ENCODE assay signal across 8 mouse cellular contexts in the genomic region with DNA sequence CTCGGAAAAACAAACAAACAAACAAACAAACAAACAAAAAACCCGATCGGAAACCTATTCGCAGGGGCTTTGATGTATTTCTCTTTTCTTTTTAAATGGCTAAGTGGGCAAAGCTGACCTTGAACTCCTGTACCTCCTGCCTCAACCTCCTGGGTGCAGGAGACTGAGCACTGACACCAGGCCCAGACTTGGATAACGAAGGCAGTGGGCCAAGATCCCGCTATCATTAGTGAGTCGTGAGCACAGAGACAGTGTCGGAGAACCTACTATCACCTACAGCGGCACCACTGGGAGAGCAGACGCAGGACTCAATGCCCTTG. TPM values are rescaled to one million over a fixed set of nuclear protein-coding genes. Genes with fewer than 3 reads are reported as not detected.
DNase-seq lines count a peak whose midpoint lies in the region; ATAC-seq and TF ChIP-seq lines count a peak whose summit lies in the region.

No protein-coding gene starts in this region.

- no peak; the same call in 1 of the 2 replicates for ATAC-seq in embryonic facial prominence, embryonic 15.5 days (ENCODE audit: insufficient number of reproducible peaks, low FRiP score, low TSS enrichment, low read depth)
- no peak for ATAC-seq in neural tube, embryonic 13.5 days (ENCODE audit: low read depth)

- no peak for TF ChIP-seq CTCF in lung, adult 2 months (IDR thresholded peaks at IDR 0.05; ENCODE audit: insufficient read depth, low read length)

- no peak for TF ChIP-seq POLR2A in lung, adult 2 months (IDR thresholded peaks at IDR 0.05; ENCODE audit: borderline replicate concordance, extremely low read depth, low read depth, low read length)

- no peaks in the 10 kb centered on the region for H3K9me3 ChIP-seq in embryonic facial prominence, embryonic 15.5 days (replicated peaks)
- no peaks in the 10 kb centered on the region for H3K9me3 ChIP-seq in limb, embryonic 10.5 days (replicated peaks)
- no peaks in the 10 kb centered on the region for H3K9me3 ChIP-seq in neural tube, embryonic 13.5 days

- peak overlapping the region; percentile 50 for H3K9ac ChIP-seq in embryonic facial prominence, embryonic 15.5 days
- peak overlapping the region; percentile 70 for H3K9ac ChIP-seq in neural tube, embryonic 13.5 days

- peaks cover 4% of the 10 kb centered on the region; the same call in 1 of the 2 replicates for H3K36me3 ChIP-seq in embryonic facial prominence, embryonic 15.5 days
- H3K36me3 ChIP-seq in limb, embryonic 10.5 days: peaks cover 40% of the 10 kb centered on the region
- H3K36me3 ChIP-seq in neural tube, embryonic 13.5 days: no peaks in the 10 kb centered on the region

- peak overlapping the region; percentile 86 for H3K27ac ChIP-seq in embryonic facial prominence, embryonic 15.5 days (replicated peaks)
- peak overlapping the region; percentile 97 for H3K27ac ChIP-seq in limb, embryonic 10.5 days
- 0 out of 2 replicates have a peak overlapping the region, but pooled peaks have one; percentile 14 for H3K27ac ChIP-seq in neural tube, embryonic 13.5 days (replicated peaks)

- DNase-seq in lung, adult 2 months: no peak
- DNase-seq in lung, postnatal 14 days: no peak
- no peak for DNase-seq in limb, embryonic 10.5 days (ENCODE audit: low spot score)
- no peak for DNase-seq in urinary bladder, adult 2 months (ENCODE audit: low spot score)
- DNase-seq in frontal cortex, postnatal 10 days (ENCODE audit: low spot score in 2 of 2): no peak
- DNase-seq in left cerebral cortex, adult 8-10 months (ENCODE audit: low spot score in 2 of 2): no peak

- no peaks in the 10 kb centered on the region; the same call in 1 of the 2 replicates for H3K4me1 ChIP-seq in lung, adult 2 months (ENCODE audit: control insufficient read depth, insufficient read depth, low read length)
- peaks cover 8% of the 10 kb centered on the region for H3K4me1 ChIP-seq in embryonic facial prominence, embryonic 15.5 days
- peaks cover 14% of the 10 kb centered on the region for H3K4me1 ChIP-seq in limb, embryonic 10.5 days
- peaks cover 16% of the 10 kb centered on the region for H3K4me1 ChIP-seq in neural tube, embryonic 13.5 days (replicated peaks)

- no peaks in the 10 kb centered on the region for H3K27me3 ChIP-seq in embryonic facial prominence, embryonic 15.5 days
- no peaks in the 10 kb centered on the region for H3K27me3 ChIP-seq in limb, embryonic 10.5 days (ENCODE audit: low read depth, poor library complexity, severe bottlenecking)
- no peaks in the 10 kb centered on the region for H3K27me3 ChIP-seq in neural tube, embryonic 13.5 days

- H3K4me2 ChIP-seq in embryonic facial prominence, embryonic 15.5 days (replicated peaks): peak overlapping the region; percentile 61
- H3K4me2 ChIP-seq in neural tube, embryonic 13.5 days: peak overlapping the region; percentile 69

- WGBS in lung, adult 2 months: 2% methylated on average over 10 of the region's 10 CpGs
- WGBS in embryonic facial prominence, embryonic 15.5 days: 5% methylated on average over 10 of the region's 10 CpGs
- 8% methylated on average over 10 of the region's 10 CpGs for WGBS in limb, embryonic 10.5 days
- WGBS in neural tube, embryonic 13.5 days: 5% methylated on average over 10 of the region's 10 CpGs

- H3K4me3 ChIP-seq in lung, adult 2 months (replicated peaks; ENCODE audit: extremely low read depth, low read depth, low read length): peak overlapping the region; percentile 96
- peak overlapping the region; percentile 63 for H3K4me3 ChIP-seq in embryonic facial prominence, embryonic 15.5 days (replicated peaks)
- H3K4me3 ChIP-seq in limb, embryonic 10.5 days: peak overlapping the region; percentile 75
- H3K4me3 ChIP-seq in neural tube, embryonic 13.5 days: peak overlapping the region; percentile 96

RNA-seq across cellular contexts. Expression of gene Gmnn, which starts 0.7 kb away (rescaled TPM):
- 2.2 and 3.2 TPM in 2 replicates for polyA plus RNA-seq in lung, adult 2 months (2012; rRNA removed)
- polyA plus RNA-seq in embryonic facial prominence, embryonic 15.5 days (2015; fragmentation: Nextera tagmentation; extraction: Ambion mirVana): 69.0 and 72.2 TPM in 2 replicates
- 170 and 188 TPM in 2 replicates for polyA plus RNA-seq in limb, embryonic 10.5 days (2016; fragmentation: Nextera tagmentation; extraction: Ambion mirVana)
- 26.3 and 26.7 TPM in 2 replicates for polyA plus RNA-seq in neural tube, embryonic 13.5 days (2015; fragmentation: Nextera tagmentation; extraction: Ambion mirVana)
- 7.9 and 9.8 TPM in 2 replicates for polyA plus RNA-seq in urinary bladder, adult 2 months (2012; rRNA removed)
- total RNA-seq in left cerebral cortex, adult 8-10 months (2022): 1 to 10 TPM; 2.6 to 6.5 (median 5.6) TPM

RNA-seq across cellular contexts. Expression of gene Armh2, which starts 20.0 kb away (rescaled TPM):
- polyA plus RNA-seq in lung, adult 2 months (2012; rRNA removed): not detected in 2 replicates
- not detected in 2 replicates for polyA plus RNA-seq in embryonic facial prominence, embryonic 15.5 days (2015; fragmentation: Nextera tagmentation; extraction: Ambion mirVana)
- polyA plus RNA-seq in limb, embryonic 10.5 days (2016; fragmentation: Nextera tagmentation; extraction: Ambion mirVana): not detected in 2 replicates
- not detected in 2 replicates for polyA plus RNA-seq in neural tube, embryonic 13.5 days (2015; fragmentation: Nextera tagmentation; extraction: Ambion mirVana)
- polyA plus RNA-seq in urinary bladder, adult 2 months (2012; rRNA removed): not detected in 2 replicates
- total RNA-seq in left cerebral cortex, adult 8-10 months (2022): not detected

RNA-seq across cellular contexts. Expression of gene BC005537, which starts 40.4 kb away (rescaled TPM):
- polyA plus RNA-seq in lung, adult 2 months (2012; rRNA removed): 27.0 and 34.5 TPM in 2 replicates
- polyA plus RNA-seq in embryonic facial prominence, embryonic 15.5 days (2015; fragmentation: Nextera tagmentation; extraction: Ambion mirVana): 14.4 and 16.0 TPM in 2 replicates
- polyA plus RNA-seq in limb, embryonic 10.5 days (2016; fragmentation: Nextera tagmentation; extraction: Ambion mirVana): 10.0 and 12.5 TPM in 2 replicates
- 20.7 and 21.4 TPM in 2 replicates for polyA plus RNA-seq in neural tube, embryonic 13.5 days (2015; fragmentation: Nextera tagmentation; extraction: Ambion mirVana)
- 92.9 and 97.0 TPM in 2 replicates for polyA plus RNA-seq in urinary bladder, adult 2 months (2012; rRNA removed)
- total RNA-seq in left cerebral cortex, adult 8-10 months (2022): 100 to 1,000 TPM; 134 to 163 (median 147) TPM

Comparison
In these comparisons a context has a peak if more than half of its experiments do, and no peak if none do; other contexts are left out.
1. H3K27ac ChIP-seq: peak in every context shown above with its lines; median percentile 97 in limb, embryonic 10.5 days; 86 in embryonic facial prominence, embryonic 15.5 days; 14 in neural tube, embryonic 13.5 days.